Mouse (Mus musculus): ENCODE measurements at regions not wholly inside any gene's neighbourhood (a gene's known extent, or its start where the extent isn't known, plus 50 kb on each side); places are given as distances from the start of the nearest gene placed in this dataset.

DNA sequence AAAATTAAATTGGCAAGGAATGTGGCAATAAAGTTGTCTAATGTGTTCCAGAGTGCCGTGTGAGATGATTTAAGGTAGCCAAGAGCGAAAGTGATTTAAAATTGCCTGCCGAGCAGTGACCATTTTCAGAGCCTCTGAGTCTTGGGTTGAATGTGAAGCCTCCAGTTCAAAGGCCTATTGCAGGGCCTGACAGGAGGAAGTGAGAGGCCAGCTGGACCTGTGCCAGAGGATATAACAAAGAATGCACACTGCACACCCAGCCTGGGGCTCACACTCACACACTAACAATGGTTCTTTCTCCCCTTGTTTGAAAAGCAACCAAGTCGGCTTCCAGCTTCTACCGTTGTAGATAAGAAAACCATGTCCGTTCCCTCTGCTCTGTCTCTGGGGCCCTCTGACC, 390.1 kb downstream of the Pmp22 start:
- TF ChIP-seq CHD2 (IDR thresholded peaks at IDR 0.05; ENCODE audit: low read depth, low read length) (no peak), ZNF384 (IDR thresholded peaks at IDR 0.05; ENCODE audit: low read depth, low read length) (no peak)

All from ES-E14 (cell line).